ENCODE assay signal across 11 mouse cellular contexts in the genomic region with DNA sequence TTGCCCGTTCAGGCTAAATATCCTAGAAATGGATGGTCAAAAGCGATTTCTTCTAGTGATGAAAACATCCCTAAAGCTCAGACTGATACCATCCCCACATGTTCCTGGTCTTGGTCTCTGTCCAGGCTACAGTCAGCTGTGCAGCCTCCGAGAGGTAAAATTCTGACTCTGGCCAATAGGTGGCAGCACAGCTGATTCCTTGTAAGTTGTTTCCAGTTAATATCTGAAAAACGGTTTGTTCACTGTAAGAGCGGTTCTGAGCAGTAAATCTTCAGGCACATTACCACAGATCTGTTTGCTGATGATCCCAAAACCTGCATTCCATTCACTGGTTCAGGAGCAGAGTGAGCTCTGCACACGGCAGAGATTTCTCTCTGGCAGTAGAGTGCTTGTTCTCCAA. TPM values are rescaled to one million over a fixed set of nuclear protein-coding genes. Genes with fewer than 3 reads are reported as not detected.
"Had no signal": no experiment of that assay in that cellular context is flagged by ENCODE, and none has a peak within 500 bp of the region (broad histone marks: within the 10 kb centered on the region; RNA-seq: fewer than 3 reads in every experiment).

No protein-coding gene starts in this region.

RNA-seq across cellular contexts. Expression of a gene that starts 12.4 kb away (rescaled TPM):
- total RNA-seq: left cerebral cortex, adult 2 months; left cerebral cortex, adult 8-10 months; left cerebral cortex, postnatal 10 days; left cerebral cortex, postnatal 14 days; left cerebral cortex, postnatal 25 days; left cerebral cortex, postnatal 36 days; left cerebral cortex, postnatal 4 days; liver, adult 2 months; megakaryocyte-erythroid progenitor cell, adult 5-6 weeks; midbrain, postnatal 0 days; monocyte, adult 5-6 weeks had no signal

RNA-seq across cellular contexts. Expression of a gene that starts 58.6 kb away (rescaled TPM):
- total RNA-seq: left cerebral cortex, adult 2 months; left cerebral cortex, adult 8-10 months; left cerebral cortex, postnatal 10 days; left cerebral cortex, postnatal 14 days; left cerebral cortex, postnatal 25 days; left cerebral cortex, postnatal 36 days; left cerebral cortex, postnatal 4 days; liver, adult 2 months; megakaryocyte-erythroid progenitor cell, adult 5-6 weeks; midbrain, postnatal 0 days; monocyte, adult 5-6 weeks had no signal
